Comparison of ENCODE assay signal across 8 mouse cellular contexts in genomic region chr10:44530067-44530360, GRCm38 (mm10). TPM values are rescaled to one million over a fixed set of nuclear protein-coding genes. Genes with fewer than 3 reads are reported as not detected.
DNase-seq lines count a peak whose midpoint lies in the region; ATAC-seq and TF ChIP-seq lines count a peak whose summit lies in the region.

No protein-coding gene starts in this region.

- peak overlapping the region; percentile 58 for H3K4me3 ChIP-seq in kidney, postnatal 0 days (replicated peaks; ENCODE audit: low read depth, low read length)
- peak overlapping the region; percentile 58 for H3K4me3 ChIP-seq in embryonic facial prominence, embryonic 13.5 days
- peak overlapping the region; percentile 60 for H3K4me3 ChIP-seq in intestine, embryonic 16.5 days (ENCODE audit: low read length)
- H3K4me3 ChIP-seq in neural tube, embryonic 12.5 days = peak overlapping the region; percentile 44

- WGBS in kidney, postnatal 0 days = 14% methylated on average over 5 of the region's 5 CpGs
- WGBS in embryonic facial prominence, embryonic 13.5 days = 7% methylated on average over 5 of the region's 5 CpGs
- 10% methylated on average over 5 of the region's 5 CpGs for WGBS in intestine, embryonic 16.5 days
- 2% methylated on average over 5 of the region's 5 CpGs for WGBS in neural tube, embryonic 12.5 days

- TF ChIP-seq CTCF in kidney, postnatal 0 days (IDR thresholded peaks at IDR 0.05; ENCODE audit: low read depth) = no peak

- no peak for DNase-seq in kidney, postnatal 0 days (ENCODE audit: low spot score)
- no peak for DNase-seq in kidney, adult 18-20 months
- no peak for DNase-seq in cerebellum, postnatal 36 days
- no peak for DNase-seq in thymus, postnatal 0 days (ENCODE audit: low spot score)
- DNase-seq in thymus, postnatal 25 days = no peak

- peak overlapping the region; percentile 68 for H3K4me2 ChIP-seq in kidney, postnatal 0 days (ENCODE audit: low read length)
- H3K4me2 ChIP-seq in embryonic facial prominence, embryonic 13.5 days = peak overlapping the region; percentile 87
- peak overlapping the region; percentile 77 for H3K4me2 ChIP-seq in intestine, embryonic 16.5 days (ENCODE audit: low read depth, low read length)
- peak overlapping the region; percentile 83 for H3K4me2 ChIP-seq in neural tube, embryonic 12.5 days (replicated peaks)

- peaks cover 34% of the 10 kb centered on the region for H3K27me3 ChIP-seq in kidney, postnatal 0 days (ENCODE audit: insufficient read depth, low read length)
- H3K27me3 ChIP-seq in embryonic facial prominence, embryonic 13.5 days = peaks cover 40% of the 10 kb centered on the region
- 0 out of 2 replicates have a peak, but pooled peaks cover 4% of the 10 kb centered on the region for H3K27me3 ChIP-seq in intestine, embryonic 16.5 days (replicated peaks; ENCODE audit: control insufficient read depth, insufficient read depth, low read length)
- peaks cover 28% of the 10 kb centered on the region for H3K27me3 ChIP-seq in neural tube, embryonic 12.5 days (replicated peaks)

- no peaks in the 10 kb centered on the region for H3K36me3 ChIP-seq in kidney, postnatal 0 days (ENCODE audit: insufficient read depth, low read length)
- no peaks in the 10 kb centered on the region for H3K36me3 ChIP-seq in embryonic facial prominence, embryonic 13.5 days
- H3K36me3 ChIP-seq in intestine, embryonic 16.5 days (ENCODE audit: control insufficient read depth, insufficient read depth, low read length) = no peaks in the 10 kb centered on the region
- no peaks in the 10 kb centered on the region for H3K36me3 ChIP-seq in neural tube, embryonic 12.5 days

- H3K27ac ChIP-seq in kidney, postnatal 0 days = no peak overlapping the region
- no peak overlapping the region for H3K27ac ChIP-seq in embryonic facial prominence, embryonic 13.5 days
- H3K27ac ChIP-seq in intestine, embryonic 16.5 days (ENCODE audit: low read length) = 0 out of 2 replicates have a peak overlapping the region, but pooled peaks have one; percentile 0
- no peak overlapping the region for H3K27ac ChIP-seq in neural tube, embryonic 12.5 days

- H3K9me3 ChIP-seq in kidney, postnatal 0 days (replicated peaks; ENCODE audit: low read length) = no peaks in the 10 kb centered on the region
- no peaks in the 10 kb centered on the region for H3K9me3 ChIP-seq in embryonic facial prominence, embryonic 13.5 days
- H3K9me3 ChIP-seq in intestine, embryonic 16.5 days (ENCODE audit: control insufficient read depth, low read length) = no peaks in the 10 kb centered on the region
- no peaks in the 10 kb centered on the region for H3K9me3 ChIP-seq in neural tube, embryonic 12.5 days

- no peak for ATAC-seq in kidney, postnatal 0 days (replicated peaks; ENCODE audit: low FRiP score, low read depth)
- ATAC-seq in embryonic facial prominence, embryonic 13.5 days (ENCODE audit: insufficient number of reproducible peaks, insufficient read depth, low FRiP score, low TSS enrichment, low read depth) = no peak
- no peak for ATAC-seq in intestine, embryonic 16.5 days
- no peak; the same call in 1 of the 2 replicates for ATAC-seq in neural tube, embryonic 12.5 days (ENCODE audit: low FRiP score, low read depth)

- no peak overlapping the region for H3K9ac ChIP-seq in kidney, postnatal 0 days (ENCODE audit: low read depth, low read length)
- H3K9ac ChIP-seq in embryonic facial prominence, embryonic 13.5 days = peak overlapping the region; percentile 70
- H3K9ac ChIP-seq in intestine, embryonic 16.5 days (ENCODE audit: low read depth, low read length) = peak overlapping the region; percentile 62; the same call in 1 of the 2 replicates
- H3K9ac ChIP-seq in neural tube, embryonic 12.5 days = no peak overlapping the region

- no peaks in the 10 kb centered on the region for H3K4me1 ChIP-seq in kidney, postnatal 0 days (replicated peaks; ENCODE audit: insufficient read depth, low read length)
- peaks cover 34% of the 10 kb centered on the region for H3K4me1 ChIP-seq in embryonic facial prominence, embryonic 13.5 days
- peaks cover 3% of the 10 kb centered on the region for H3K4me1 ChIP-seq in intestine, embryonic 16.5 days (ENCODE audit: control insufficient read depth, insufficient read depth, low read length)
- peaks cover 17% of the 10 kb centered on the region for H3K4me1 ChIP-seq in neural tube, embryonic 12.5 days

RNA-seq across cellular contexts. Expression of gene Prdm1, which starts 1.7 kb away (rescaled TPM):
- polyA plus RNA-seq in kidney, postnatal 0 days (2015; fragmentation: Nextera tagmentation; extraction: Ambion mirVana) = 1.3 and 1.4 TPM in 2 replicates
- polyA plus RNA-seq in embryonic facial prominence, embryonic 13.5 days (2015; fragmentation: Nextera tagmentation; extraction: Ambion mirVana) = 6.7 and 7.0 TPM in 2 replicates
- 22.1 and 28.4 TPM in 2 replicates for polyA plus RNA-seq in intestine, embryonic 16.5 days (2015; fragmentation: Nextera tagmentation; extraction: Ambion mirVana)
- polyA plus RNA-seq in neural tube, embryonic 12.5 days (2016; fragmentation: Nextera tagmentation; extraction: Ambion mirVana) = 0.81 and 1.2 TPM in 2 replicates
- polyA plus RNA-seq in thymus, postnatal 0 days (2015; fragmentation: Nextera tagmentation; extraction: Ambion mirVana) = 0.51 and 0.65 TPM in 2 replicates

Comparison
In these comparisons a context has a peak if more than half of its experiments do, and no peak if none do; other contexts are left out.
1. H3K9ac ChIP-seq: peak in embryonic facial prominence, embryonic 13.5 days (single experiment) and intestine, embryonic 16.5 days (single experiment); none in kidney, postnatal 0 days (single experiment) and neural tube, embryonic 12.5 days (single experiment).
2. Peak in every context shown above with its lines, with median percentiles within 50 percentile points of each other: H3K4me2 ChIP-seq and H3K4me3 ChIP-seq.